Mouse (Mus musculus) midbrain, embryonic 12.5 days (tissue): Measurements from ENCODE around the gene Ccdc88c. TPM values are rescaled to one million over a fixed set of nuclear protein-coding genes. Genes with fewer than 3 reads are reported as not detected.

Source experiments
- ATAC-seq: fragments of 200-750 bp; cut with Nextera tagmentation; 2 replicates; pipeline ENCODE4 v1.8.0; 2017; ENCODE audit warnings: low read depth, moderate TSS enrichment, moderate library complexity; ENCODE audit not compliant: low FRiP score
- H3K27ac ChIP-seq: fragments of 300-500 bp; sonication (generic); replicated peaks from 2 replicates; pipeline ENCODE4 v1.5.1; 2016; ENCODE audit warnings: mild to moderate bottlenecking
- H3K27me3 ChIP-seq: fragments of 300-500 bp; sonication (generic); 2 replicates; pipeline ENCODE4 v1.6.1; 2016; ENCODE audit warnings: mild to moderate bottlenecking
- H3K36me3 ChIP-seq: fragments of 300-500 bp; sonication (generic); 2 replicates; pipeline ENCODE4 v1.6.1; 2016
- H3K4me1 ChIP-seq: fragments of 300-500 bp; sonication (generic); 2 replicates; pipeline ENCODE4 v1.6.1; 2016
- H3K4me2 ChIP-seq: fragments of 300-500 bp; sonication (generic); replicated peaks from 2 replicates; pipeline ENCODE4 v1.6.1; 2016; ENCODE audit warnings: mild to moderate bottlenecking, moderate library complexity
- H3K4me3 ChIP-seq: fragments of 300-500 bp; sonication (generic); 2 replicates; pipeline ENCODE4 v1.5.1; 2016; ENCODE audit warnings: mild to moderate bottlenecking
- H3K9ac ChIP-seq: fragments of 300-500 bp; sonication (generic); replicated peaks from 2 replicates; pipeline ENCODE4 v1.6.1; 2016; ENCODE audit warnings: mild to moderate bottlenecking, moderate library complexity
- H3K9me3 ChIP-seq: fragments of 300-500 bp; sonication (generic); 2 replicates; pipeline ENCODE4 v1.6.1; 2016; ENCODE audit warnings: mild to moderate bottlenecking
- WGBS: fragments of 180-500 bp; shearing (Covaris S2); methylation state at CpG from one replicate; pipeline ENCODE4 v1.1.7; 2016; 5-methylcytosine and 5-hydroxymethylcytosine counted together
- microRNA counts: library from miRNA; unstranded; fragments of <30 nt; microRNA quantifications from one replicate; lab custom pipeline; 2017
- microRNA-seq: library from miRNA; unstranded; fragments of <30 nt; microRNA quantifications from one replicate; pipeline ENCODE4, GENCODE M21; 2017
- polyA plus RNA-seq: library from polyadenylated mRNA; unstranded; fragments of >200 nt; fragmentation: Nextera tagmentation; extraction: Ambion mirVana; gene quantifications from 2 replicates; pipeline ENCODE4 v1.2.1, GENCODE M21; 2016

Ccdc88c gene
- polyA plus RNA-seq, 1 experiment from 2014 or later, result 17.1 TPM

GRCm38 (mm10) chr12:100862272-100862671 is 166.6 kb downstream of the Ccdc88c start:
- 91% methylated on average over 3 of the region's 3 CpGs for WGBS
- Histone ChIP-seq H3K9me3 (no peaks in the 10 kb centered on the region), H3K4me2 (no peak overlapping the region), H3K36me3 (no peaks in the 10 kb centered on the region), H3K27ac (no peak overlapping the region), H3K27me3 (no peaks in the 10 kb centered on the region), H3K9ac (no peak overlapping the region), H3K4me1 (no peaks in the 10 kb centered on the region), H3K4me3 (no peak overlapping the region)
- no peak for ATAC-seq

MicroRNAs within 50 kb of the gene (microRNA counts, 519-probe panel; counts per million panel counts)
- microRNA mmu-miR-1190 (lab: Ali Mortazavi, UCI), result not detected

Small RNAs within 50 kb of the gene (microRNA-seq; reads per million reads assigned to microRNA genes)
- gene Mir1190, result not detected

Other genes starting within 250 kb of the Ccdc88c start
- 0.80 and 1.2 TPM in 2 replicates for gene Dglucy, start 250.0 kb downstream of the Ccdc88c start, polyA plus RNA-seq
- 0.35 and 0.60 TPM in 2 replicates for gene Gpr68, start 120.9 kb downstream of the Ccdc88c start, polyA plus RNA-seq
- 79.5 and 80.2 TPM in 2 replicates for gene Ppp4r3a, start 54.6 kb upstream of the Ccdc88c start, polyA plus RNA-seq